ENCODE assay signal across 8 mouse cellular contexts in genomic region chr13:112002661-112003347, GRCm38 (mm10).
DNase-seq lines count a peak whose midpoint lies in the region; ATAC-seq and TF ChIP-seq lines count a peak whose summit lies in the region.

No protein-coding gene starts in this region.

- 53% methylated on average over 15 of the region's 15 CpGs for WGBS in hindbrain, embryonic 14.5 days
- WGBS in lung, embryonic 15.5 days: 16% methylated on average over 15 of the region's 15 CpGs
- WGBS in midbrain, embryonic 10.5 days: 77% methylated on average over 15 of the region's 15 CpGs

- H3K4me2 ChIP-seq in hindbrain, embryonic 14.5 days (replicated peaks): no peak overlapping the region
- H3K4me2 ChIP-seq in lung, embryonic 15.5 days: no peak overlapping the region

- no peaks in the 10 kb centered on the region for H3K9me3 ChIP-seq in hindbrain, embryonic 14.5 days (ENCODE audit: control insufficient read depth, low read length)
- no peaks in the 10 kb centered on the region for H3K9me3 ChIP-seq in lung, embryonic 15.5 days
- H3K9me3 ChIP-seq in midbrain, embryonic 10.5 days (replicated peaks): no peaks in the 10 kb centered on the region

- no peaks in the 10 kb centered on the region for H3K36me3 ChIP-seq in hindbrain, embryonic 14.5 days (replicated peaks; ENCODE audit: control insufficient read depth, insufficient read depth)
- no peaks in the 10 kb centered on the region for H3K36me3 ChIP-seq in lung, embryonic 15.5 days
- no peaks in the 10 kb centered on the region for H3K36me3 ChIP-seq in midbrain, embryonic 10.5 days

- H3K4me1 ChIP-seq in bone marrow macrophage, adult 2 months (ENCODE audit: control insufficient read depth, insufficient read depth, low read length): peaks cover 36% of the 10 kb centered on the region
- peaks cover 27% of the 10 kb centered on the region for H3K4me1 ChIP-seq in hindbrain, embryonic 14.5 days (replicated peaks; ENCODE audit: control insufficient read depth, insufficient read depth, low read length)
- H3K4me1 ChIP-seq in lung, embryonic 15.5 days: peaks cover 63% of the 10 kb centered on the region
- peaks cover 29% of the 10 kb centered on the region for H3K4me1 ChIP-seq in midbrain, embryonic 10.5 days

- ATAC-seq in hindbrain, embryonic 14.5 days (ENCODE audit: low FRiP score): 0 out of 2 replicates have a peak, but pooled peaks have one; percentile 38
- peak; percentile 88 for ATAC-seq in lung, embryonic 15.5 days (ENCODE audit: borderline replicate concordance, extremely low read depth, low FRiP score, low TSS enrichment)

- H3K4me3 ChIP-seq in bone marrow macrophage, adult 2 months (ENCODE audit: insufficient read depth, low read length): no peak overlapping the region
- H3K4me3 ChIP-seq in hindbrain, embryonic 14.5 days (replicated peaks; ENCODE audit: low read length): no peak overlapping the region
- H3K4me3 ChIP-seq in lung, embryonic 15.5 days: no peak overlapping the region
- no peak overlapping the region for H3K4me3 ChIP-seq in midbrain, embryonic 10.5 days

- no peak for TF ChIP-seq POLR2A in bone marrow macrophage, adult 2 months (IDR thresholded peaks at IDR 0.05; ENCODE audit: borderline replicate concordance, low read depth, low read length)

- no peak for TF ChIP-seq CTCF in bone marrow macrophage, adult 2 months (IDR thresholded peaks at IDR 0.05; ENCODE audit: low read depth, low read length)

- no peaks in the 10 kb centered on the region for H3K27me3 ChIP-seq in hindbrain, embryonic 14.5 days (ENCODE audit: control insufficient read depth, insufficient read depth, low read length)
- no peaks in the 10 kb centered on the region for H3K27me3 ChIP-seq in lung, embryonic 15.5 days
- H3K27me3 ChIP-seq in midbrain, embryonic 10.5 days (ENCODE audit: low read depth, poor library complexity, severe bottlenecking): no peaks in the 10 kb centered on the region

- intact Hi-C loops in left cerebral cortex, postnatal 10 days (cut with DNase I): no loop called here

- peak overlapping the region; percentile 38 for H3K27ac ChIP-seq in bone marrow macrophage, adult 2 months (ENCODE audit: insufficient read depth, low read depth, low read length)
- no peak overlapping the region for H3K27ac ChIP-seq in hindbrain, embryonic 14.5 days
- H3K27ac ChIP-seq in lung, embryonic 15.5 days: peak overlapping the region; percentile 74
- H3K27ac ChIP-seq in midbrain, embryonic 10.5 days (replicated peaks): no peak overlapping the region

- peak; percentile 7 to 59 for DNase-seq in left cerebral cortex, postnatal 10 days (ENCODE audit: extremely low spot score in 1 of 2, low spot score in 2 of 2)
- DNase-seq in left cerebral cortex, adult 8-10 months (ENCODE audit: low spot score in 2 of 2): no peak
- DNase-seq in hindbrain, embryonic 14.5 days (ENCODE audit: low spot score): no peak
- DNase-seq in thymus, adult 18-20 months: peak; percentile 63 to 79
- DNase-seq in cerebellum, adult 9-10 months: no peak
- DNase-seq in midbrain, embryonic 10.5 days (ENCODE audit: low spot score): no peak

- H3K9ac ChIP-seq in hindbrain, embryonic 14.5 days: no peak overlapping the region
- H3K9ac ChIP-seq in lung, embryonic 15.5 days: no peak overlapping the region

Comparison
In these comparisons a context has a peak if more than half of its experiments do, and no peak if none do; other contexts are left out.
1. DNase-seq: peak in left cerebral cortex, postnatal 10 days (2 of 2) and thymus, adult 18-20 months (2 of 2); none in left cerebral cortex, adult 8-10 months (0 of 2), hindbrain, embryonic 14.5 days (single experiment), cerebellum, adult 9-10 months (single experiment) and midbrain, embryonic 10.5 days (single experiment).
2. H3K27ac ChIP-seq: peak in bone marrow macrophage, adult 2 months (single experiment) and lung, embryonic 15.5 days (single experiment); none in hindbrain, embryonic 14.5 days (single experiment) and midbrain, embryonic 10.5 days (single experiment).